Mouse (Mus musculus) cerebellum, adult 2 months (tissue): ENCODE data around the gene Iqsec1.

Experiments
- CTCF ChIP-seq: fragments of 200-500 bp; IDR thresholded peaks from 2 replicates; pipeline ENCODE4 v1.5.1; 2011; ENCODE audit warnings: low read depth, mild to moderate bottlenecking, control low read depth, low read length, moderate library complexity, borderline replicate concordance; ENCODE audit not compliant: insufficient read depth
- POLR2A ChIP-seq: fragments of 200-500 bp; IDR thresholded peaks from 2 replicates; pipeline ENCODE4 v1.6.1; 2011; ENCODE audit warnings: low read length, control low read depth, borderline replicate concordance; ENCODE audit not compliant: insufficient read depth

- TF ChIP-seq CTCF (no peak), POLR2A (no peak)
These were observed 260.7 kb downstream of the Iqsec1 start for GRCm38 (mm10) chr6:90727826-90728225.
